Mouse (Mus musculus) layer of hippocampus, adult 18-20 months (tissue): Measurements from ENCODE around the gene Sox4. TPM values are rescaled to one million over a fixed set of nuclear protein-coding genes. Genes with fewer than 3 reads are reported as not detected.

Source experiments
- DNase-seq, 2 experiments: peaks; one replicate each; pipeline ENCODE4 v3.0.0; 2022; ENCODE audit warnings: low spot score in 2 of 2
- long read RNA-seq: library from polyadenylated mRNA; stranded (forward); transcript quantifications from one replicate; pipeline ENCODE4 v2.0.0, GENCODE M21; 2021
- total RNA-seq, 2 experiments: library from RNA; stranded (reverse); gene quantifications; 2 replicates each; pipeline ENCODE4 v1.2.3; 2021

The Sox4 gene
- 10 to 100 TPM; 15.7 to 17.0 TPM for total RNA-seq
- long read RNA-seq, full-length matches to known transcripts, result 39 of 39 reads
- long read RNA-seq, partial matches to known transcripts, result 0 of 39 reads
- long read RNA-seq, other reads (novel, unspliced or antisense), result 0 of 39 reads

- peak; percentile 88 to 97 for DNase-seq
These were observed at the start of gene Sox4 for GRCm38 (mm10) chr13:28953581-28953991. Gene Sox4 (minus strand): TSS chr13:28953713.

GRCm38 (mm10) chr13:28991899-28992664 lies 38.6 kb upstream of the Sox4 start:
- no peak for DNase-seq

GRCm38 (mm10) chr13:28988751-28989703 lies 35.5 kb upstream of the Sox4 start:
- no peak for DNase-seq

- DNase-seq, result no peak
These were observed 27.2 kb upstream of the Sox4 start for GRCm38 (mm10) chr13:28980681-28981080.

GRCm38 (mm10) chr13:28975011-28975410 lies 21.5 kb upstream of the Sox4 start:
- no peak for DNase-seq

- DNase-seq, result peak; percentile 59 to 81
These were observed 21.1 kb upstream of the Sox4 start for GRCm38 (mm10) chr13:28974597-28974996.

GRCm38 (mm10) chr13:28960916-28961315 lies 7.4 kb upstream of the Sox4 start:
- DNase-seq, result no peak

- peak; percentile 65 to 83 for DNase-seq
These were observed 6.0 kb upstream of the Sox4 start for GRCm38 (mm10) chr13:28959458-28959978.

GRCm38 (mm10) chr13:28959068-28959440 lies 5.5 kb upstream of the Sox4 start:
- no peak for DNase-seq

- DNase-seq, result peak; percentile 52 to 68
These were observed 4.9 kb upstream of the Sox4 start for GRCm38 (mm10) chr13:28958211-28959067.

- DNase-seq, result peak; percentile 92 to 97
These were observed 4.3 kb upstream of the Sox4 start for GRCm38 (mm10) chr13:28957765-28958164.

GRCm38 (mm10) chr13:28952576-28953571 lies 639 bp downstream of the Sox4 start:
- peak; percentile 57 to 69 for DNase-seq

GRCm38 (mm10) chr13:28951691-28952575 lies 1.6 kb downstream of the Sox4 start:
- no peak for DNase-seq

- DNase-seq, result peak in 1 of 2 experiments; percentile 36
These were observed 2.7 kb downstream of the Sox4 start for GRCm38 (mm10) chr13:28950623-28951491.

- peak in 1 of 2 experiments; percentile 52 for DNase-seq
These were observed 3.3 kb downstream of the Sox4 start for GRCm38 (mm10) chr13:28950266-28950622.

- no peak for DNase-seq
These were observed 4.1 kb downstream of the Sox4 start for GRCm38 (mm10) chr13:28949279-28949915.

GRCm38 (mm10) chr13:28948541-28948940 lies 5.0 kb downstream of the Sox4 start:
- DNase-seq, result peak in 1 of 2 experiments; percentile 25
